Mouse (Mus musculus) embryonic fibroblast, embryonic 13.5 days (primary cell): Measurements from ENCODE around the gene Akt1. TPM values are rescaled to one million over a fixed set of nuclear protein-coding genes. Genes with fewer than 3 reads are reported as not detected.

ENCODE experiments used
- H3K27ac ChIP-seq: 2 replicates; pipeline ENCODE4 v1.5.1; 2012; ENCODE audit warnings: low read length, control low read depth, inconsistent platforms; ENCODE audit not compliant: insufficient read depth
- H3K4me1 ChIP-seq: 2 replicates; pipeline ENCODE4 v1.6.1; 2011; ENCODE audit warnings: low read length; ENCODE audit not compliant: control insufficient read depth, insufficient read depth
- H3K4me3 ChIP-seq: 2 replicates; pipeline ENCODE4 v1.5.1; 2011; ENCODE audit warnings: mild to moderate bottlenecking, control low read depth, low read length; ENCODE audit not compliant: insufficient read depth
- CTCF ChIP-seq: IDR thresholded peaks from 2 replicates; pipeline ENCODE4 v1.5.1; 2011; ENCODE audit warnings: mild to moderate bottlenecking, control low read depth, low read length, moderate library complexity, borderline replicate concordance; ENCODE audit not compliant: insufficient read depth
- POLR2A ChIP-seq: IDR thresholded peaks from 2 replicates; pipeline ENCODE4 v1.6.1; 2011; ENCODE audit warnings: low read depth, mild to moderate bottlenecking, control low read depth, low read length, moderate library complexity
- polyA plus RNA-seq: library from polyadenylated mRNA; stranded (reverse); fragments of >200 nt; gene quantifications from 2 replicates; pipeline ENCODE4 v1.2.4, GENCODE M21; 2011; ENCODE audit warnings: low read depth; ENCODE audit not compliant: missing spikeins, insufficient read length

Akt1 gene
- polyA plus RNA-seq, 1 experiment = 227 TPM

DNA sequence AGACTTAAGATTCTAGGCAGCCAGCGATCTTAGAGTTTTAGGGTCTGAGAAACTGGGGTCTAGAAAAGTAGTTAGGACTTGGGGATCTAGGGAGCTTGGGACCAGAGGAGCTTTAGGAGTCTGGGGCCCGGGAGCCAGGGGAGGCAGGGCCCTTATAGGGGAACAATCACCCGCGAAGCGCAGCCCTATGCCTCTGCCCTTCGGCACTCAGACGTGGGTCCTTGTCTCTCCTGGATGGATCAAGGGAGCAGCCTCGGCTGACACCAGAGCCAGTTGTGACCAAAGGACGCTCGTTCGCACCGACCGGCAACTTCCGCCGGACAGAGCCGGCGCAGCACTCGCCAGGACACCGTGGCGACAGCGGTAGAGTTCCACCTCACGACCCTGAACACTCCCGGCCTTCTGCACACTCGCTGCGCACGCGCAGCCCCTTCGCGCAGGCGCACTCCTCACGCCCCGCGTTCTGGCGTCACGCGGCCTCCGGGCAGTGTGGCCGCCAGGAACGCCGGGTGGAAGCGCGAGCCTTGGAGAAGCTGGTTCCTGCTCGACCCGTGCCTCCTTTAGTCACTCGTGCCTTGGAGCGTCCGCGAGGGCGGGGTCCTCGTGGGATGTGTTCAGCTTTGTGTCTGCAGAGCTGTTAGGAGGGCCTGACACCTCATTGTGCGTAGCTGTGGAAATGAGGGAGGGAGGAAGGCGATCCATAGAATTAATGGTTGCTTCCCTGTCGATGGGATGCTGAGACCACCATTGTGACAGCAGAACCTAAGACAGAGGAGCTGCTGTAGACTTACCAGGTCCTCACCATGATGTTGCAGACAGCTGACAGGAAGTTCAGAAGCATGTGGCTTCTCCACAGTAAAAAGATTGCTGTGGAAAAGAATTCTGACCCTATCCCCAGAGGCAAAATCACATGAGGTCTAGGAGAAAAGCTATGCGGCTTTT lies 18.8 kb upstream of the Akt1 start:
- no peak for TF ChIP-seq CTCF
- peak; percentile 98 for TF ChIP-seq POLR2A
- H3K27ac ChIP-seq = peak overlapping the region; percentile 24; the same call in 1 of the 2 replicates
- H3K4me3 ChIP-seq = peak overlapping the region; percentile 80
- H3K4me1 ChIP-seq = no peaks in the 10 kb centered on the region

DNA sequence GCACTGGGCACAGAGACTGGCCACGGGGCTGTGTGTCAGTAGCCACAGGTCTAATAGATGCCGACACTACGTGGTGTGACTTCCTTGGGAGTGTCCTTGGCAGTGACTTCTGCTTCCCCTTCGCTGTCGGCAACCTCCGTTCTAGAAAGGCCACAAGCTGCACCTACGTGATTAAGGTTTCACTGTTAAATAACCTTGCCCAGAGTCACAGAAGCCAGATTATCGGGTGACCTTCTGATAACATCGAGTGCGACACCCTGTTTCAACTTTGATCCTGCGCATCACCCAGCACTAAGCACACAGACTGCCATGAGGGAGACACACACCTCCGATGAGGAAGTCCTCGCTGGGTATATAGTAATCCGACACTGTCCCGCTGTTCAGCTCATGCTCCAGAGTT lies 13.8 kb upstream of the Akt1 start:
- H3K27ac ChIP-seq = no peak overlapping the region
- no peak overlapping the region for H3K4me3 ChIP-seq
- TF ChIP-seq POLR2A (no peak), CTCF (no peak)
- H3K4me1 ChIP-seq = no peaks in the 10 kb centered on the region

DNA sequence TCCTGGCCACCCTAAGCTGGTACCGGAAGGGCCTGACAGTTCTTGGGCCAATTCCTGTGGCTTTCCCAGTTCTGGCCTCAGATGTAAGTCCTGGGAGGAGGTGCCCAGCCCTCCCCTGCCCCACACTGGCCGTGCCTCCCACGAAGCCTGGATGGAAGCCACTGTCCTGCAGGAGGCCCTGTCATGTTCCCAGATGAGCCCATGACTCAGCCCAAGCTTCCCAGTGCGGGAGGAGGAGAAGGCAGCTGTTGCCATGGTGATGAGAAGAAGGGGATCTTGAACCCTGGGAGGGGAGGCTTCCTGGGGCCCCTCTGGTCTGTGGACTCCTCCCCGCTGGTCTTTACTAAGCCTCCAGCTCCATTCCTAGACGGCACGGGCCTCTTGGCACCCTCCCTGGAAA lies 8.7 kb upstream of the Akt1 start:
- TF ChIP-seq CTCF (no peak), POLR2A (no peak)
- Histone ChIP-seq H3K4me1 (no peaks in the 10 kb centered on the region), H3K27ac (no peak overlapping the region), H3K4me3 (no peak overlapping the region)

DNA sequence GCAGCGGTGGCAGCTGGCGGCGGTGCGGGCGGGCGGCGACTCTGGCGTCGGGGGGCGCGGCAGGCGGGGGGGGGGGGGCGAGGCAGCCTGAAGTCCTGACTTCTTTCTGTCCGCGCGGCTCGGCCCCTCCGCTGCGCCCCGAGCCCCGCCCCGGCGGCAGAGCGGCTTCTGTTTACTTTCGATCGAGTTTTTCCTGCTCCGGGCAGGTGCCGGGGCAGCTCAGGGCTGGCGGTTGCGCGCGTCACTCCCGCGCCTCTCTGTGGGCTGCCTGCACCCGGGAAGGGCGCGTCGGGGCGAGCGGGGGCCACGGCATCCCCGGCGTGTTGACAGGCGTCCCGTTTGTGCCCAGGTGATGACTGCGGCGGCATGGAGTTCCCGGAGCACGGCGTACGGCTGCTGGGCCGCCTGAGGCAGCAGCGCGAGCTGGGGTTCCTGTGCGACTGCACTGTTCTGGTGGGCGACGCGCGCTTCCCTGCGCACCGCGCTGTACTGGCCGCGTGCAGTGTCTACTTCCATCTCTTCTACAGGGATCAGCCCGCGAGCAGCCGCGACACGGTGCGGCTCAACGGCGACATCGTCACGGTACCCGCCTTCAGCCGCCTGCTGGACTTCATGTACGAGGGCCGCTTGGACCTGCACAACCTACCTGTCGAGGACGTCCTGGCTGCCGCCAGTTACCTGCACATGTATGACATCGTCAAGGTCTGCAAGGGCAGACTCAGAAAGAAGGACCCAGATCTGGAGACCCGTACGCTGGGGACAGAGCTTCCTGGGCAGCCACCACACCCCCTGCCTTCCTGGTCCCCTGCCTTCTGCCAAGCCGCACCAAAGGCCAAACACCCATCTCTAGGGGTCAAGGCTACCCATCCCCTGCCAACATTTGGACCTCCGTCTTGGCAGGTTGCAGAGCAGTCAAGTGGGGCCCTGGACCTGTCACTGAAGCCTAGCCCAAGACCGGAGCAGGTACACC lies 4.6 kb upstream of the Akt1 start:
- Histone ChIP-seq H3K4me1 (no peaks in the 10 kb centered on the region), H3K27ac (no peak overlapping the region), H3K4me3 (peak overlapping the region; percentile 49)
- TF ChIP-seq POLR2A = no peak
- TF ChIP-seq CTCF = no peak

DNA sequence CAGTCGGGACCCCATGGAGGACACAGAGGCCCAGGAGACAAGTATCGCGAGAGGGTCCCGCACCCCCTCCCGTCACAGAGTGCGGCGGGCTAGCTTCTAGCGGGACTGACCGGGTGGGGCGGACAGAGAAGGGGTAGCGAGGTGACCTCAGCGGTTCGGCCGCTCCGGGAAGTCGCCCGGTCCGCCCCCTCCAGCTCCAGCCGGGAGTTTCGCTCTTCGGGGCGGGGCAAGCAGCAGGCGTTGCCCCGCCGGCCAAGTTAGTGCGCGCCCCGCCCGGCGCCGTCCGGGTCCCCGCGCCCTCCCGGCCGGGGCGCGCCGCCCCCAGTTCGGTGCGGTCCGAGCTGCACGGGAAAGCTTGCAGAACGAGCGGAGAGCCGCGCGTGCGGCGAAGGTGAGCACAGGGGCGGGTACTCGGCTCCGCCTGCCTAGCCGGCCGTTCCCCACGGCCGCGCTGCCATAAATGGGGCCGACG lies 3.9 kb upstream of the Akt1 start, which contains the start of gene Zbtb42:
TSS of gene Zbtb42 (plus strand) at position 274 of the 472 bp plus-strand sequence.
- Histone ChIP-seq H3K4me3 (peak within 1 kb of the TSS; percentile 49), H3K27ac (no peak within 1 kb of the TSS), H3K4me1 (no peaks in the 10 kb centered on the region)
- TF ChIP-seq CTCF (no peak), POLR2A (peak; percentile 49)

DNA sequence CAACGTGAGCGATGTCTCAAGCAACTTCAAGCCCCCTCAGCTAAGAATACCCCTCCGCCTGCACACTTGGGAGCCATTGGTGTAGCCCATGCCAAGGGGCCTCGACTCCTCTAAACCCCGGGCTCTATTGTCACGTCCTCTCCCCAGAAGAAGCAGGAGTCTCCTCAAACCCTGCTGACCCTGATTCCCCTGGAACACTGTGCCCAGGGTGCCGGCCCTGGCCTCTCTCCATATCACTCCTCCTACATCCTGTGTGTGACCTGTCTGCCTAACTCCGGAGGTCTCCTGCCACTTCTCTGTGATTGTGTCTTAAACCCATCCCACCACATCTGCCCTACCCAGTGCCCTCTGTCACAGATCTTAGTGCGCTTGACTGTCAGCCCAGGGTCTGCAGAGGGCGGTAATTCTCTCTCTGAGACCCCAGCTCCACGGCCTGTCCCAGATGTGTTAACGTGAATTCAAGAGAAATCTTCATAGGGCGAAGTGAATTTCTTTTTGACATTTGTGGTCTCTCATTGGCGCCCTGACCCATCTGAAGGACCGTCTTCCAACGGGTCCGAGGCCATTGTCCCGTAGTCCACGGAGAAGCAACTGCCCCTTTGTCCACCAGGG lies 3.4 kb upstream of the Akt1 start:
- no peak for TF ChIP-seq CTCF
- no peak for TF ChIP-seq POLR2A
- H3K4me1 ChIP-seq = no peaks in the 10 kb centered on the region
- H3K27ac ChIP-seq = no peak overlapping the region
- H3K4me3 ChIP-seq = peak overlapping the region; percentile 37

DNA sequence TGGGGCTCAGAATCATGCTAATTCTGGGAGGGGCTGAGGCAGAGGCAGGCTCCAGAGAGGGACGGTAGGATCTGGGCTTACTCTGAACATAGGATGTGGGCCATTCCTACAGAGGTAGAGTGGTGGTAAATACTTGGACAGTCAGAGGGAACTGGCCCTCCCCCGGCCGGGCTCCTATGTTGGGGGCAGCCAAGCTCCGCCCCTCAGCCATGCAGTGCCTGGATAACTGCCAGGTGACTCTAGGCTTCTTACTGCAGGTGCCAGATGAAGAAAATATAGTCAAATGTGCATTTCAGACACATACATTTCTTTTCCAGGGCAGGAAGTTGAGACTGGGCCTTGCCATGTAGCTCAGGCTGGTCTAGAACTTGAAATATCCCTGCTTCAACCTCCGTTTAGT lies 2.4 kb upstream of the Akt1 start:
- Histone ChIP-seq H3K27ac (no peak overlapping the region), H3K4me3 (no peak overlapping the region), H3K4me1 (peaks cover 1% of the 10 kb centered on the region; the same call in 1 of the 2 replicates)
- no peak for TF ChIP-seq CTCF
- TF ChIP-seq POLR2A = no peak

DNA sequence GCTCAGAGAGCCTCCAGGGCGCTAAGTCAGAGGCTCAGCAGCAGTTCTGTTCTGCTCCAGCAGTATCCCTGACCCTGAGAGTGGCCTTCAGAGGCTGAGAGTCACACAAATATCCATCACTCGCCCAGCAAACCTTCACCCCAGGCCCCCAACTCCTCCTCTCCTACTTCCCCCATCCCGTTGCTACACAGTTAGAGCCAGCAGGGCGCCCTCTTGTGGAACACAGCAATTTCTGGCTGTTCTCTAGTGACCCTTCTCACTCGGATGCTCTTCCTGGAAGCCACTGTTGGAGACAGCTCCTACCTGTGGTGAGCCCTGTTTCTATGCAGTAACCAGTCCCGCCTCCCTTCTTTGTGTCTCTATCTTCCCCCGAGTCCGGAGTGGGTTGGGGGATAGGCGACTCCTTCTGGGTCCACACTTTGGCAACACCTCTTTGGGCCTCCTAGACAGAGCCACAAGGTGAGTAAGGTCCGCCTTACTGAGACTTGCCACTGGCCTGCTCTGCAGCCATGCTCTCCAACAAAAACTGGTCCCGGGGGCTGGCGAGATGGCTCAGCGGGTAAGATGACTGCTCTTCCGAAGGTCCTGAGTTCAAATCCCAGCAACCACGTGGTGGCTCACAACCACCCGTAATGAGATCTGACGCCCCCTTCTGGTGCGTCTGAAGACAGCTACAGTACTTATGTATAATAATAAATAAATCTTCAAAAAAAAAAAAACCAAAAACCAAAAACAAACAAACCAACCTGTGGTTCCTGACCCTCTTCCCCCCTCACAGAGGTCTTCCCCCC lies 756 bp upstream of the Akt1 start:
- TF ChIP-seq POLR2A (0 out of 2 replicates have a peak, but pooled peaks have one; percentile 23), CTCF (peak; percentile 68; the same call in 1 of the 2 replicates)
- Histone ChIP-seq H3K4me3 (peak overlapping the region; percentile 47; the same call in 1 of the 2 replicates), H3K4me1 (peaks cover 4% of the 10 kb centered on the region; the same call in 1 of the 2 replicates), H3K27ac (peak overlapping the region; percentile 92)
